Mouse (Mus musculus) E14TG2a.4 (cell line): ENCODE results near the gene Hspb8.
A peak's percentile ranks its signal among the peaks of the same experiment; 100 is the strongest.

Experiments used
- CTCF ChIP-seq: conservative IDR thresholded peaks from 2 replicates; pipeline ENCODE4 v1.5.1; 2014; ENCODE audit warnings: low read length
- NANOG ChIP-seq: IDR thresholded peaks from 2 replicates; pipeline ENCODE4 v1.6.1; 2014; ENCODE audit warnings: borderline replicate concordance, low read length, mixed read lengths

- no peak for TF ChIP-seq CTCF
- peak; percentile 87; the same call in 1 of the 2 replicates for TF ChIP-seq NANOG
Observed at GRCm38 (mm10) chr5:116400801-116401200, 21.9 kb downstream of the Hspb8 start.
